Mouse (Mus musculus): ENCODE results near the gene Cnot9.

GRCm38 (mm10) chr1:74501106-74501505 lies 4.8 kb upstream of the Cnot9 start:
- TF ChIP-seq CTCF (IDR thresholded peaks at IDR 0.05; ENCODE audit: low read depth) (no peak), EP300 (IDR thresholded peaks at IDR 0.05; ENCODE audit: low read depth) (no peak)
